Mouse (Mus musculus) adrenal gland, postnatal 25 days (tissue): ENCODE measurements around the gene Pmm1. TPM values are rescaled to one million over a fixed set of nuclear protein-coding genes. Genes with fewer than 3 reads are reported as not detected.
A peak's percentile ranks its signal among the peaks of the same experiment; 100 is the strongest.

Source experiments
- DNase-seq: peaks from one replicate; pipeline ENCODE4 v3.0.0; 2021; ENCODE audit warnings: mixed read lengths
- total RNA-seq: library from RNA; stranded (reverse); gene quantifications from 2 replicates; pipeline ENCODE4 v1.2.3, GENCODE M21; 2021

The Pmm1 gene
- total RNA-seq, 1 experiment from 2014 or later = 103 TPM

- peak; percentile 58 for DNase-seq
Measured at GRCm38 (mm10) chr15:81956457-81956856, 4.3 kb downstream of the Pmm1 start.

GRCm38 (mm10) chr15:81955414-81955813 lies 5.3 kb downstream of the Pmm1 start:
- no peak for DNase-seq

GRCm38 (mm10) chr15:81954716-81955115 lies 6.0 kb downstream of the Pmm1 start:
- no peak for DNase-seq

GRCm38 (mm10) chr15:81954151-81954583 lies 6.6 kb downstream of the Pmm1 start:
- DNase-seq = no peak

- no peak for DNase-seq
Measured at GRCm38 (mm10) chr15:81952310-81952709, 8.4 kb downstream of the Pmm1 start.

GRCm38 (mm10) chr15:81951159-81951558 lies 9.6 kb downstream of the Pmm1 start:
- no peak for DNase-seq

- DNase-seq = no peak
Measured at GRCm38 (mm10) chr15:81950716-81951115, 10.0 kb downstream of the Pmm1 start.

- DNase-seq = no peak
Measured at GRCm38 (mm10) chr15:81949476-81950131, 11.1 kb downstream of the Pmm1 start.

- no peak for DNase-seq
Measured at GRCm38 (mm10) chr15:81949076-81949475, 11.7 kb downstream of the Pmm1 start.

- no peak for DNase-seq
Measured at GRCm38 (mm10) chr15:81943176-81943749, 17.5 kb downstream of the Pmm1 start.

GRCm38 (mm10) chr15:81941010-81941409 lies 19.7 kb downstream of the Pmm1 start:
- no peak for DNase-seq

- DNase-seq = no peak
Measured at GRCm38 (mm10) chr15:81940219-81940618, 20.5 kb downstream of the Pmm1 start.

GRCm38 (mm10) chr15:81939774-81940173 lies 21.0 kb downstream of the Pmm1 start:
- no peak for DNase-seq

- peak; percentile 41 for DNase-seq
Measured at GRCm38 (mm10) chr15:81939157-81939715, 21.5 kb downstream of the Pmm1 start.

GRCm38 (mm10) chr15:81938246-81938645 lies 22.5 kb downstream of the Pmm1 start:
- peak; percentile 64 for DNase-seq

- DNase-seq = peak; percentile 53
Measured at GRCm38 (mm10) chr15:81937098-81937972, 23.4 kb downstream of the Pmm1 start.

GRCm38 (mm10) chr15:81936679-81937078 lies 24.1 kb downstream of the Pmm1 start, which contains the start of gene Csdc2:
Gene Csdc2, plus strand, starts transcription at chr15:81936759.
- DNase-seq = peak; percentile 61

- no peak for DNase-seq
Measured at GRCm38 (mm10) chr15:81935869-81936637, 24.7 kb downstream of the Pmm1 start.

- no peak for DNase-seq
Measured at GRCm38 (mm10) chr15:81933986-81934385, 26.7 kb downstream of the Pmm1 start.

GRCm38 (mm10) chr15:81932951-81933470 lies 27.7 kb downstream of the Pmm1 start:
- DNase-seq = no peak

- peak; percentile 60 for DNase-seq
Measured at GRCm38 (mm10) chr15:81928277-81928676, 32.5 kb downstream of the Pmm1 start.

- DNase-seq = peak; percentile 58
Measured at GRCm38 (mm10) chr15:81927741-81928140, 33.0 kb downstream of the Pmm1 start.
